Mouse (Mus musculus) thymus, postnatal 14 days (tissue): ENCODE results near the gene Cfl1.
"Not testable (repeated sequence)": the region's sequence is repeated elsewhere in the genome, so short reads cannot be mapped to it uniquely, and the experiment has no call there.

Experiments used
- DNase-seq: peaks from one replicate; pipeline ENCODE4 v3.0.0; 2021

Gene Cfl1

DNA sequence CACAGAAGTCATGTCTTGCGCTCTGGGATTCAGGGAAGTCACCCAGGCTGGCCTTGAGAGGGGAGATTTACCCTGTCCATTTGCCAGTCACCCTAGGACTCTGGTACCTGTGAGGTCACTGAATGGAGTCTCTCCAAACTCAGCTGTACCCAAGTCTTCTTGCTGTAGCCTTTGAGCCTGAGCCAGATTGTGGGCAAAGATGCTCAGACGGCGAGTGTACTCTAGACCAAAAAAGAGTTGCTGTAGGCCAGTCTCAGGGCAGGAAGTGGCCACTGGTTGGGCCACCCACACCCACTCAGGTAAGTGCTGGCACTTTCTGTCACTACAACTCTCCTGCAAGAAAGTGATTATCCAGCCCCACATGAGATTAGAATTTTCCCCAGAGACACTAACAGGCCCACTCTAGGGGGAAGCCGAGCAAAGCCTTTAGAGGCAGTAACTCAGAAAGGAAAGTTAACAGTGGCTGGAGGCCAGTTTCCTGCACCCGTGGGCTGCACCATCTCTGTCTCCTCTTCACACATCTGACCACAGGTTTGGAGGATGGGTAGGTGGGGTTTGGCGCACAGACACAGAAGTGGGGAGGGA, 23.2 kb upstream of the Cfl1 start:
- no peak for DNase-seq

DNA sequence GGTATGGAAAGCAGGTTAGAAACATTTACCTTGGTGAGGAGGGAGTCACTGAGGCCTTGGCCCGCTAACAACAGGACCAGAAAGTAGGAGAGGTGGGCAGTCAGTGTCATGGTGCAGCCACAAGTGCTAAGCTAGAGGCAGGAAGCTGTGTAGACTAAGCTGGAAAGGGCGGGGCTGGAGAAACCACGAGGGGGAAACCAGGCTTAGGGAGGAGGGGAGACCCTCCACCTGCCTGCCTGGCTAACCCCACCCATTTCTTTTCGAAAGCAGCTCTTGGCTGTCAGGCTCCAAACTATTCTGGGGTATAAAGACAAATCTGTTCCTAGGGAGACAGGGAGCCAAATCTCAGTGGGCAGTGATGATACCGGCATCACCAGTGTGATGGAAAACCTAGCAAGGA, 21.9 kb upstream of the Cfl1 start, which contains the start of gene Ctsw:
Gene Ctsw (minus strand): TSS at position 134 of the 400 bp plus-strand sequence.
- peak; percentile 82 for DNase-seq

DNA sequence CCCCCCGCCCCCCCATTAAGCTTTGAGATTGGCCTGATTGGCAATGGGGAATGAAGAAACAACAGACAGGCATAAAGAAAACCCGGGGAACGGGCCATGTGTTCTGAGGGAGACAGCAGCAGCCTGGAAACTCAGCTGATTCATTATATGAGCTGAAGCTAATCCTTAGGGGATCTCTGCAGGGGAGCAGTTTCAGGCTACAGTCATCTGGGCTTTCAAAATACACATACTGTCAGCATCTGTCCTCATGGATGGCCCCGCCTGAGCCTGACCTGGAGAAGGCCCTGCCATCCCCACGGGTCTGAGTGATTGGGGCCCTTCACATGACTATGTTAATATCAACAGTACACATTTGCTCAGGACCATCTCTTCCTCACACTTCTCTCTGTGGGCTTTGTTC, 18.4 kb upstream of the Cfl1 start:
- DNase-seq, result no peak

DNA sequence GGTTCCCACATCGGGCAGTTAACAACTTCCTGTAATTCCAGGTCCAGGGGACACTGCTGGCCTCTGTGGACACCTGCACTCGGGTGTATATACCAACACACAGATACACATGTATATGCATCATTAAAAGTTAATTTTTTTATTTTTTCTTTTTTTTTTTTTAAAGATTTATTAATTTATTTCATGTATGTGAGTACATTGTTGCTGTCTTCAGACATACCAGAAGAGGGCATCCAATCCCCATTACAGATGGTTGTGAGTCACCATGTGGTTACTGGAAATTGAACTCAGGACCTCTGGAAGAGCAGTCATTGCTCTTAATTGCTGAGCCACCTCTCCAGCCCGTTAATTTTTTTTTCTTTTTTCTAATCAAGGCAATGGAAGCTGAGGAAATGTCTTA, 17.4 kb upstream of the Cfl1 start:
- no peak for DNase-seq

DNA sequence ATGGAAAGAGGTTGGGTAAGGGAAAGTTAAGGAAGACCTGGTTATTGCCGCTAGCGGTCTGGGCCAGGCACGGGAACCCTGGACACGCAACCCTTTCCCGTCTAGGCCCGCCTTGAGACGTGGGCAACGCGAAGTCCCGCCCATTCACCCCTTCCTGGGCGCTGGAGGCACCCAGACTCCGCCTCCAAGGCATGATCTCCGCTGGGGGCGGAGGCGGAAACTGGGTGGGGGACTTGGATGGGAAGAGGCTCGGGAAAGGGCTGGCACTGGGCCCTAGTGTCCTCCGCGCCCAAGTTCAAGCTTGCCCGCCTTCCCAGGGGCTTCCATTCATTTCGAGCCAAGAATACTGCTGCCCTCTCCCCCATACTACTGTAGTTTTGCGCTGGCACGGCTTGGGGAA, 16.5 kb upstream of the Cfl1 start, which contains the start of gene Efemp2:
Gene Efemp2 (plus strand): TSS at position 235 of the 400 bp plus-strand sequence.
- DNase-seq, result peak; percentile 79

DNA sequence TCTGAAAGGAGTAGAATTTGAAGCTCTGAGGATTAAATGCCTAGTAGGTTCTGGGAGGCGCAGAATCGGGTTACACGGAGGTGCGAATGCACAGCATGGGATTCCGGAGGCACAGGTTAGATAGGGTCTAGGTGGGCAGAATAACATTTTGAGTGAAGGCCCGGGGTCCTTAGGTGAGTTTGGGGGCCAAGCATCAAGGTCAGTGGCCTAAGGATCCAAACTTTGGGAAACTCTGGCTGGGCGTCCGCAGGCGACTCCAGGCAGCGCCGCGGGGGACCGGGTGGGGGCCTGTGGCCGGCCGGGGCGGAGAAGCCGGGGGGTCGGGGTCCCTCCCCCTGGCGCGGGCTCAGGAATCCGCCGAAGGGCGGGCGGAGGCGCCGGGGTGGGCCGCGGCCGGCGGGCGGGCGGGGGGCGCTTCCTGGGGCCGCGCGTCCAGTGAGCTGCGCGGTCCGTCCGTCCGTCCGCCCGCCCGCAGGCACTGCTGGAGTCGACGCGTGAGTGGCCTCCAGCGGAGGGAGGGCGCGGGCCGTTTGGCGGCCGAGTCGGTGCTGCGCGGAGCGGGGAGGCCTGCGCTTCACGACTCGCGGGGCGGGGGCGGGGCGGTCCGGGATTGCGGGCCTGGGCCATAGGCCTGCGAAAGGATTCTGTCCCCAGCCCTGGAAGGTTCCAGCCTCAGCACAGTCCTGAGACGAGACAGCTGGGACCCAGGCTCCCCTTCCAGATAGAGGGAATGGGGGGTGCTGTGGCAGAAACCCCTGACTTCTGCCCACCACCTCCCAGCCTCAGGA, 15.8 kb upstream of the Cfl1 start:
- no peak for DNase-seq

DNA sequence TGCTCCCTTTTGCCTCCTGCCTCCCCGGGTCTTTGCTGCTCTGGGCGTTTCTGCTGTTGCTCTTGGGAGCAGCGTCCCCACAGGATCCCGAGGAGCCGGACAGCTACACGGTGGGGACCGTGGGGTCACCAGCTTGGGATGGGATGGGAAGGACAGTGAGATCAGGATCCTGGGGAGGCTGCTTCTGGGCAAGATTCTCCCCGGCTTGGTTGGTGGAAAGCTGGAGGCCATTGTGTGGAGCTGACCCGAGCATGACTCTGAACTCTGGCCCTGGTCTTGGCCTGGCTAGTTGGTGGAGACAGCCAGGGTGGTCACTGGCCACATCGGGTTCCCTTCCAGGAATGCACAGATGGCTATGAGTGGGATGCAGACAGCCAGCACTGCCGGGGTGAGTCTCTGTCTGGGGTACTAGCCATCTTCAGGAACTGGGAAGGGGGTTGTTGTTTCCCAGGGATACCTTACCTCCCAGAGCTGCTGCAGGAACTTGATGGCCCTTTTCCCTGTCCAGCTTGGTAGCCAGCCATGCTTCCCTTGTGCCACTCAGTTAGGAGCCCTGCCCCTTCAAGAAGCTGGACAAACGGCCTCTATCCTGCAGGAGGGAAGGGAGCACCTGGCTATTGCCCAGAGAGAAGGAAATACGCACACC, 15.1 kb upstream of the Cfl1 start:
- DNase-seq, result no peak

DNA sequence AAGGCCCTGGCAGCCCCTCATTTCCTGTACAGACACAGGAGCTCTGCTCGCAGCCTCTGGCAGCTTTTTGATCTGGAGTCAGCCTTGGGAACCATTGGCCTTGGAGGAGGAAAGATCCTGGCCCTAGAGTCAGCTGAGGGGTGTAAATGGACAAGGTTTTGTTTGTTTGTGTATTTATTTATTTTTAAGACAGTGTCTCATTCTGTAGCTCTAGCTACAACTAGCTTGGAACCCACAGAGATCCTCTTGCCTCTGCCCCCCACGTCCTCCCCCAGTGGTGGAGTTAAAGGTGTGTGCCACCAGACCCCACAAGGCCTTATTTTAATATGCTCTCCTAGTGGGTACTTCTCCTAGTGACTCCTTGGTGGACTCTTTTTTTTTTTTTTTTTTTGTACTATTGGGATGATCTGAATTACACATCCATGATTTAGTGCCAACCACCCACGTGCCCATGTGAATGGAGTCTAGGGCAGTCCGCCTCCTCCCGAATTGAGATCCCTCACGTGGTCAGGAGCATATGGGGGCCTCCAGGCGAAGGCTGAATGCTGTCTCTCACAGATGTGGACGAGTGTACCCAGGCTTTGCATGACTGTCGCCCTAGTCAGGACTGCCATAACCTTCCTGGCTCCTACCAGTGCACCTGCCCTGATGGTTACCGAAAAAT, 13.1 kb upstream of the Cfl1 start:
- DNase-seq, result no peak

DNA sequence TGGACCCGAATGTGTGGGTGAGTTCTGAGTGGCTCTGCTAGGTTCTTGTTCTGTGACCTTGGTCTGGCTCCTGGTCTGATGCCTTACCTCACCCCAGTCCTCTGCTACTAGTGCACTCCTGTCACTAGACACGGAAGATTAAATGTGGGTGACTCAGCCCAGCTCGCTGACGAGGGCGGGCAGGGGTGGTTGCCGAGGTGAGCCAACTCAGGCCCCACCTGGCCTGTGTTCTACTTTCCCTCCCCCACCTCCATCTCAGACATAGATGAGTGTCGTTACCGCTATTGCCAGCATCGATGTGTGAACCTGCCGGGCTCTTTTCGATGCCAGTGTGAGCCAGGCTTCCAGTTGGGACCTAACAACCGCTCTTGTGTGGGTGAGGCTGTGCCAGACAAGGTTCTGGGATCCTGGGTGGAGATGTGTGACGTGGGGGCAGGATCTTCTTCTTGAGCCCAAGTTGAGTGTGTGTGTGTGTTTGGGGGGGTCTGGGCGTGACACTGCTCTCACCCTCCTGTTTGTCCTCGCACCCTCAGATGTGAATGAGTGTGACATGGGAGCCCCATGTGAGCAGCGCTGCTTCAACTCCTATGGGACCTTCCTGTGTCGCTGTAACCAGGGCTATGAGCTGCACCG, 12.5 kb upstream of the Cfl1 start:
- no peak for DNase-seq

DNA sequence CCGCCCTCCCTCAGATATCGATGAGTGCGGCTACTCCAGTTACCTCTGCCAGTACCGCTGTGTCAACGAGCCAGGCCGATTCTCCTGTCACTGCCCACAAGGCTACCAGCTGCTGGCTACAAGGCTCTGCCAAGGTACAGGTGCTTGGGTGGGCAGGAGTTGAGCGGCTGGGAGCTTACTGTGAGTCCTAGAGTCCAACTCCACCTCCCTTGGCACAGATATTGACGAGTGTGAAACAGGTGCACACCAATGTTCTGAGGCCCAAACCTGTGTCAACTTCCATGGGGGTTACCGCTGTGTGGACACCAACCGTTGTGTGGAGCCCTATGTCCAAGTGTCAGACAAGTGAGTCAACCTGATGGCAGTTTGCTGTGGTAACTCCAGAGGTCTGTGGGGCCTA, 10.2 kb upstream of the Cfl1 start:
- DNase-seq, result no peak

DNA sequence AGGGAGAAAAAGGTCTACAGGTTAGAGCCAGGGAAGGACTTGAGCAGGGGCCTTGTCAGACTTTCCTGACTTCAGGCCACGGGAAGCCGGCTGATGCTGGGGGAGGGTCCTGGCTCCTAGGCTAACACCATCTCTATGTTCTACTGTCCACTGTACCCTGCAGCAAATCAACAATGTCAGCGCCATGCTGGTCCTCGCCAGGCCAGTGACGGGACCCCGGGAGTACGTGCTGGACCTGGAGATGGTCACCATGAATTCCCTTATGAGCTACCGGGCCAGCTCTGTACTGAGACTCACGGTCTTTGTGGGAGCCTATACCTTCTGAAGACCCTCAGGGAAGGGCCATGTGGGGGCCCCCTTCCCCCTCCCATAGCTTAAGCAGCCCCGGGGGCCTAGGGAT, 8.9 kb upstream of the Cfl1 start:
- no peak for DNase-seq

DNA sequence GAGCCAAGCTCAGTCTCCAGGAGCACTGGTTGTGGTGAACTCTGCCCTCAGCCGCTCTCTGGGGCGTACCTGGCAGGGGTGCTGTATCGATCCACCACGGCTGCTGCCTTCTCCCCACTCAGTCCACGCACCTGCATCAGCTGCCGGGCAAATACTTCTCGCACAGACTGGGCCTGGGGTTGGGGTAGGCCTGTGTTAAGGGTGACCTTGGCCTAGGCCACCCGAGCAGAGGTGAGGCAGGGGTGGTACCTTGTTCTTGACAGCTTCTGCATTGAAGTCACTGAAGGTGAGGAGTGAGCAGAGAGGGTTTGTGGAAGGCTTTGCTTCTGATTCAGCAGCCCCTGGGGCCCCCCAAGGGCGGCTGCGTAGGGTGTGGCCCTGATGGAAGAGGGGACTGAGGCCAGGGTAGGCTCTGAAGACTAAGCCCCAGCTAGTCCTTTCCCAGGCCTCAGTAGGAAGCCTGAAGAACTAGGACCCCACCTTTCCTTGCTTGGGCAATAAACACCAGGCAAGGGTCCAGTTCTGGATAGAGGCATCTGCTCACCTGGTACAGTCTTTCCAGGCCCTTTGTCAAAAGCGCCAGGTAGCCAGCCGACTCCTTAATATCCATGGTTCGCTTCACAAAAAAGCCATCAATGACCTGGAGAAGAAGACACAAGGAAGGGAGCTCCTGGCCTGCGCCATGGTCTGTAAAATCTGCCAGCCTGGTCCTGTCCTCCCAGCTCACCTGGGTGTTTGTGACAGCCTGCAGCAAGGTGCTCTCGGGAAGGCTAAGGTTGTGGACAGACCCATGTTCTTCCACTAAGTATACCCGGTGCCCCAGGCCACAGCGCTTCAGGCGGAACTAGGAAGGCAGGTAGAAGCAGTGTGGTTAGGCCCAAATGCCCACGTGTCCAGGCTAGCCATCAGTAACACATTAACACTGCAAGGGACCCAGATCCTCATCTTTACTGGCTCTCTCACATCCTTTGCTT, 6.6 kb upstream of the Cfl1 start:
- DNase-seq, result no peak

DNA sequence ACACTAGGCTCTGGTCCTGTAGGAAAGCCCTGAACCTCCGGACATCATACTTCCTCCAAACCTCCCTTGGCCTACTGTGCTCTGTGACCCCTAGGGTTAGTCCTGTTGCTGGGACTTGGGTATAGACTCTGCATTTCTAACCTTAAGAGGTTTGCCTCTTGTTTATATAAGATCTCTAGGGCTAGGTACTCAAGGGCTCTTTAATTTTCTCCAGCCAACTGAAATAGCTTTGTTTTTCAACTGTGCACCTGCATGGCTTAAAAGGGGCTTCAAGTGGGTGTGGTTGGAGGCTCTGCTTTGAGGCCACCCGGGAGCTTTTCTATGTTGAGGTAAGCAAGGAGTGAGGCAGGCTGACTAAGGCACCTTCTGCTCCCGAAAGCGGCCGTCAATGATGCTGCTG, 5.8 kb upstream of the Cfl1 start:
- no peak for DNase-seq

DNA sequence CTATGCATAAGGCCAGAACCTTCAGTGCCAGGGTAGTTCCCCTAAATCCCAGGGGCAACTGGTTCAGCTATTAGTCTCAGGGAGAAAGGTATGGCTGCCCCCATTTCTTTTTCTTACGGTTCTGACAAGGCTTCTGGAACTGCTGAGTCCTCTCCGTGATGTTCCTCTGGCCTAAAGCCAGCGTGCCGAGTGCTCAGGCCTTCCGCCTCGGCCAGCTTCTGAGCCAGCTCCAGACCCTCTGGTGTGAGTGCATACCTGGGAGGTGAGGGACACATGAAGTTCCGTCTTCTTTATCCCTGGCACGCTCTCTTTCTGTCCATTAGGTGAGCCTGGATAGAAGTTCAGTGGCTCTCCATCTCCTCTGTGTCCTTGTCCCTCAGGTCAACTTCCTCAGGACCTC, 4.9 kb upstream of the Cfl1 start:
- DNase-seq, result no peak

DNA sequence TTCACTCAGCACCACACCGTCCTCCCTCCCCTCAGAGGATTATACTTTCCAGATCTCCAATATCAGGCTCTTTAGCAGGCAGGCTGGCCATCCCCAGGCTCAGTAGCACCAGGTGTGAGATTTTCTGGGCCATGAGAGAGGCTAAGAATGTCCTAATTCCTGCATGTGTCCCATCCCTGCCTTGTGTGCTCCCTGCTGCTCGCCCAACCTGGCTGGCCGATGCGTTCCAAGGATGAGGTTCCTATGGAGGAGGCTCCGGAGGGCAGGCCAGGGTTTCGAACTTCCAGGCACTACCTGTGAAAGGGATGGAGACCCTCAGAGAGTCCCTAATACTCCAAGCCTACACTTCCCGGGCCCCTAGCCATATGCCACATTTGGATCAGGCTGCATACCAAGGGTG, 4.4 kb upstream of the Cfl1 start:
- no peak for DNase-seq

DNA sequence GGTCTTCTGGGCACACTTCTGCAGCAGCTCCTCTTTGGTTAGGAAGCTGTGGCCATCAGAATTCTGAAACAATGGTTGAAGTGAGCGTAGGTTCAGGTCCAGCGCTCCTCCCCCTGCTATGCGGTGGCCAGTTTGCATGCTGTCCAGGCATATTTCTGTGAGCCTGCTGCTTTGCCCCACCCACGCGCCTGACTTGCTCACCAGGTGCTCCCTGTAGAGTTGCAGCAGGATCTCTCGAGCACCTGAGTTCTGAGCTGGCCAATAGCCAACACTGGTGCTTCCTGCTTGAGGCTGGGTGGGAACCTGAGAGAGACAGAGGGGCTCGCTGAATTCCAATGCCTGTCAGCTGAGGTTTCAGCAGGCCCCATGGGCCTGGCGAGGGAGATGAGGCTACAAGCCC, 4.0 kb upstream of the Cfl1 start:
- no peak for DNase-seq

DNA sequence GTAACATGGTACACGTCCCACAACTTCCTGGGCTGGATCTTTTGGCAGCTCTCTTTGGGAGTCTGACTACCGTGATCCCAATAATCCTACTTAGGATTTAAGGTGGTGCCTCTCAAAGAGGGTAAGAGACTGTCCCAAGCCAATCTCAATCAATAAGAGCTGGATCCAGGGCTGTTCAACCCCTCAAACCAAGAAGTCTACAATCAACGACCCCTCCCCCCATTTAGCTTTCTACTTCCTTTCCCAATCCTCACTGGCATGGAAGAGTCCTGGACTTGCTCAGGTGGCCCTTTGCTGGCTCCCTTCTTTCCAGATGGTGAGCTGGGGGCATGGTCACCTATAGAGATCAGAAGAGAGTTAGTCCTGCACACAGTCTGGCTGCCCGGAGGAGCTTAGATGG, 3.5 kb upstream of the Cfl1 start:
- no peak for DNase-seq

DNA sequence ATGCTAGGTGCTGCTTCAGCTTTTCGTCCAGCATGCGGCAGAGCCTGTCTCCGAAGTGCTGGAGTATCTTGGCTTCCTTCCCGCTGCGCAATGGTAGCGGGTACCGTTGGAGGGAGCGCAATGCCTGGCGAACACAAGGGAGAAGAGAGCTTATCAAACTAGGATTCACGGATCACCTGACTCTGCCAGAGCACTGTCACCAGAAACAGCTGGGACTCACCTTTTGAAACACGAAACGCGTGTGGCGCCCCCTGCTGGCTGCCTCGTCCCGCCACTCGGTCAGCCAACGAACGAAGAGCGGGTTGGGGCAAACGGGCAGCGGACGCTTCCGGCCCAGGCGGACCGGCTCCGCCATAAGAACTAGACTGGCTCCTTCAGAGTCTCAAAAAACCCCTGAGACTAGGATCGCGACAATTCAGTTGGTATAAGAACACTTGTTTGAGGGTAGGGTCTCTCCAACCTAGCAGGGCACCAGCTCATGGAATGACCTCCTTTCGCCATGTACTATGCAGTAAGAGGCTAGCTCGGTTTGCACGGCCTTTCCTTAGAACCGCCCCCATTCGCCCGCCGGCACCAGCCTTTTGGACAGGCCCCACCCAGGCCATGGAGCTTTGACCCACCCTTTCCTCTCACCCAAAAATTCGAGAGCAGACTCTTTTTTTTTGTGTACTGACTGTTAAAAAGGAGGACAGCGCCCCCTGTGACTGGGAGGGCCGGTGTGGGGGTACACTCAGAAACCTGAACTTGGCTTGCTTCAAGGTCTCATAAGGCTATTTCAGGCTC, 2.3 kb upstream of the Cfl1 start, which contains the start of gene Mus81:
Gene Mus81 (minus strand): TSS at position 635 of the 783 bp plus-strand sequence.
- peak; percentile 97 for DNase-seq

DNA sequence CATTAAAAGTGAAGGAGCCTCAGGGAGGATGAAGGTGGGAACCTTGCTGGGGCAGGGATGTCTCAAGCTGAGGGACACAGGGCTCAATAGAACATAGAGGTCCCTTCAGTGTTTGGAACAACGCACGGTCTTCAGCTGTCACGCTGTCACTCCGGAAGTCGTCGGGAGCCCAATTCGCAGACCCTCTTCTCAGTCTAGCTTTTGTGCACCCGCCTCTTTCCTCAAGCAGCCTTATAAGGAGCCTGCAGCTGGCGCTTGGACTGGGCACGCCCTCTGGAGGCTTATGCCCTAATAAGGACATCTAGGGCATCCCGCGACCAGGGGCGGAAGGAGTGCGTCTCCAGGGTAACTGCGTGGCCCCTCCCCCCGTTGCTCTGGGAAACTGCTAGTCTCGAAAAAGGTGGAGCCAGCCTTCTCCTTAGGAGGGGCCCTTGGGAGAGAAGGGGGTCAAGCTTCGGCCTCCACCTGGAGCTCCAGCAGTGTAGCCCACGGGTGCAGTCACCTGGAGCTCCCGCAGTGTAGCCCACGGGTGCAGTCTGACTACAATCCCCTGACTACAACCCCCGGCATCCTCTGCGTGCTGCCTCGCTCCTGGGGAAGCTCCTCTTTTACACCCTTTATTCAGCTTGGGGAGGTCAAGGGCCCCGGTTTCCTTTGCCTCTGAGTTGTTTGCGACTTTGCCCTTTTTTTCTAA, 1.2 kb upstream of the Cfl1 start:
- peak; percentile 99 for DNase-seq

DNA sequence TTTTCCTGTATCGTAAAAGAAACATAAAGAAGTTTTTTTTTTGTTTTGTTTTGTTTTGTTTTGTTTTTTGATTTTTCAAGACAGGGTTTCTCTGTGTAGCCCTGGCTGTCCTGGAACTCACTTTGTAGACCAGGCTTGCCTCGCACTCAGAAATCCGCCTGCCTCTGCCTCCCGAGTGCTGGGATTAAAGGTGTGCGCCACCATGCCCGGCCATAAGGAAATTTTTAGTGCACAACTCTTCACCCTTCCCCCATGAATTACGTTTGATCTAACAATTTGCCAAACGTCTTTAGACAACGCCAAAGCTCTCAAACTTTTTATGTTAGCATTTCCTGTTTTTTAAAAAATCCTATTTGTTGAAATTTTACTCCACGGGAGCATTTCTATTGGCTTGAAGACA, 534 bp upstream of the Cfl1 start:
- not testable (repeated sequence) for DNase-seq
